Mouse (Mus musculus) thymus, postnatal 14 days (tissue): Measurements from ENCODE around the gene Acsf2.
"Not testable (repeated sequence)": the region's sequence is repeated elsewhere in the genome, so short reads cannot be mapped to it uniquely, and the experiment has no call there.

Source experiments
- DNase-seq: peaks from one replicate; pipeline ENCODE4 v3.0.0; 2021

Gene Acsf2

DNA sequence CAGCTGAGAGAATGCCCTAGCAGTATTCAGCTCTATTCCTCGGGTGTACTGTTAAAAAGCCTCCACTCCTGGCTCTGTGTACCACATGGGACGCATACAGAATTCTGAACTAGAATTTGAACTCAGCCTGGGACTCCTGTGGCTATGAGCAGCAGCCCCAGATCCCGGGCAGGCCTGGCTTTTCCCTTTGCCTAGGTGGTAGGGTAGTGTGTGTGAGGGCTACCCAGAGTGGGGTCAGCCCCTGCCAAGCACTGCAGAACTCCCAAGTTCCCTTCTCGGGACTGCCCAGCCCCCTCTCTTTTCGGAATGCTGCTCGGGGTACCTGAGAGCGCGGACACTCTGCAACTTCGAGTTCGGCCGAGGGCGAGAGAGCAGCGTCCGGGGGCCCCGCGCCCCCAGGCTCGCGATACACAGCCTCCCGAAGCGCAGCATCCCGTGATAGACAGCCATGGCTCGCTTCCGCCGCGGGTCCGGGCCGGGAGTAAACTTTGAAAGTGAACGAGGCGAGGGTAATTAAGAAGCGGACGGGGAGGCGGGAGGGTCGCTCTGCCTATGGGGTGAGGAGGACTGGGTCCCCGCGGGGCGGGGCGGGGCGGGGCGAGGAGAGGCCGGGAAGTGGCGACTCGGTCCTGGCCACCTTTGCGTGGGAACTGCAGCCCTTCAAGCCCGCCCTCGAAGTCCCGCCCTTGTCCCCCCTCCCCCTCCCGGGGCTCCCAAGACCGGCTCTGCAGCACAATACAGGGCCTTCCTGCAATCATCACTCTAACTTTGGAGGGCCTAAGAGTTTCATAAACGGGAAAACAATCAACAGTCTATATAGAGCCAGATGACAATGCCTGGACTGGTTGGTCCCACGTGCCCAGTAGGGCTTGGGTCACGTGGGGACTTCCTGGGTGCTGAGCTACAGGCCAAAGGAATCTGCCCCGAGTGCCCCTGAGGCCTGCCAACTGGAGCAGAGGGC is at the start of gene Acsf2:
Acsf2 (minus strand) TSS at position 551 of the 961 bp plus-strand sequence.
- peak; percentile 77 for DNase-seq

DNA sequence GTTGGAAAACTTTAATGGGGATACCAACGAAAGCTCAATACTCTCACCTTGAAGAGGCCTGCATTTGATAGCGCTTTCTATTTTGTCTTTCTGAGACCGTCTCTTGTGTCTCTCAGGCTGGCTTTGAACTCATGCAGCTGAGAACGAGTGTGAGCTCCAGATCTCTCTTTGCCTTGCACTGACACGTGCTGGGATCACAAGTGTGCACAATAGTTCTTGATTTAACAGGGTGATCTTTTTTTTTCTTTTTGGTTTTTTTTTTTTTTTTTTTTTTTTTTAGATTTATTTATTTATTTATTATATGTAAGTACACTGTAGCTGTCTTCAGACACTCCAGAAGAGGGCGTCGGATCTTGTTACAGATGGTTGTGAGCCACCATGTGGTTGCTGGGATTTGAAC is 49.6 kb upstream of the Acsf2 start:
- DNase-seq: not testable (repeated sequence)

DNA sequence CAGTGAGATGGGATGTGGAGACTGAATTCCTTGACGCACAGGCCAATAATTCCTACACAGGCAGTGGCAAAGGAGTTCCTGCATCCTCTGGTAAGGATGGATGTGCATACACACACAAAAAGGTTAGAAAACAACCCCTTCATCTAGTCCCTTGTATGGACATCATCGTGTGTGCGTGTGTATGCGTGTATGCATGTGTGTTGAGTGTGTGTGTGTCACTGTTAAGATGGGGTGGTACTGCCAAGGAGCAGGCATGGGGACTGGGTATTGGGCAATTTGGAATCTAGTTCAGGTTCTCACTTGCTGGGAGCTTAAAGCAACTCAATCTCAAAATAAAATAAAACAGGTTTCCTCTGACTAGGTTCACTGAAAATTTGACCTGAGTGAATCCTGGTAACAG is 44.8 kb upstream of the Acsf2 start:
- no peak for DNase-seq

DNA sequence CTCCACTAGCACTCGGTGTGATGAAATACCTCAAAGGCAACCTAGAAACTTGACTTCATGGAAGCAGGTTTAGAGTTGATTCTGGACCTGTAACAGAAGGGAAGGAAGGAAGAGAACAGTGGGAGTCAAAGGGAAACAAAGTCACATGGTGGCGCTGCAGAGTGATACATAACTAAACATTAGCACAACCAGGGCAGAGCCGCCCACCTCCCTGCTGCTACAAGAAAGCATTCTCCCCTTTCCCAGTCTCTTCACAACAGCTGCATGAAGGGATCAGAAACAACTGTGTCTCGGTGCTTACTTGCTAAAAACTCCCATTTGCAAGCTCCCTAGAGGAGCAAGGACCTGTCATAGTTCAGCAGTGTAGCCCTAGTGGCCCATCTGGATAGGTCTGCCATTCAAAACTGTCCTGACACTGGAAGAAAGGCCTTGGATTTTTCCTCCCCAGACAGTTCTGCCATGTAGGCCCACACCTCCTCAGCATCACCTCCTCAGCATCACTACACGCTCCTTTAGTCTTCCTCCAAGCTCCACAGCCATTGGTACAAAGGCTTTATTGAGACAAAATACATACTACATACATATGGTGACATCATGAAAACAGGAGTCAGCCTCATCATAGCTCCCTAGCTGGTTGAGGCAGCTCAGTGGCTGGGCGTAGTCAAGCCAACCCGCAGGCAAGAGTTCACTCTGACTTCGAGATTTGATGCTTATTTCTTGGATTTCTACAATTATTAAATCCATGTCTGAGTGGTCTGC is 43.0 kb upstream of the Acsf2 start:
- no peak for DNase-seq

DNA sequence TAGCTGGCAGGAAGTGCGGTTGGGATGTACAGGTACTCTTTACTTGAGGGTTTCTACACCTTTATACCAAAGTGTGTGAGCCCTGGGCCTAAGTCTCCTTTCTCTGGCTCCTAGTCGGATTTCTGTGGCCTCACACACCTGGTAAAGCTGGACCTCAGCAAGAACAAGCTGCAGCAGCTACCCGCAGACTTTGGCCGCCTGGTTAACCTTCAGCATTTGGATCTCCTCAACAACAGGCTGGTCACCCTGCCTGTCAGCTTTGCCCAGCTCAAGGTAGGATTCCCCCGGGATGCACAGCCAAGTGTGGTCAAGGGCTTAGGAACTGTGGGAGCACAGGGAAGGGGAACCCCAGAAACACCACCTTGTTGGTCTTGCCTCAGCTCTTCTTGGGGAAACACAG is 32.8 kb upstream of the Acsf2 start:
- no peak for DNase-seq

DNA sequence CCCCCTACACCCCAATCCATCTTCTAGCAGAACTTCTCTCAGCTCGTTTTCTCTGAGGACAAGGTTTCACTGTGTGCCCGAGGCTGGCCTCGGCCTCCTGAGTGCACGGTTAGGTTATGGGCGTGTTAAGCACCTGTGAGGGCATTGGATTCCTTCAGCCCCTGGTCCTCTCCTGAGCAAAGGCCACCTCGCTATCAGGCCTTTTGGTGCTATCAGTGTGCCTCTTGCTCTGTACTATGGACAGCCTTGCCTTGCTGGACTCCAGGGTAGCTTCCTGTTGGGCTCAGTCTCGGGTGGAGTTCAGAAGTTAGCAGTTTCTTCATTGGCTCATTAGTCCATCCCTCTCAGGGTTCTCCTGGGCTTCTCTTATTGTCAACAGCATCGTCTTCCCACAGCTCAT is 31.3 kb upstream of the Acsf2 start:
- DNase-seq: no peak

DNA sequence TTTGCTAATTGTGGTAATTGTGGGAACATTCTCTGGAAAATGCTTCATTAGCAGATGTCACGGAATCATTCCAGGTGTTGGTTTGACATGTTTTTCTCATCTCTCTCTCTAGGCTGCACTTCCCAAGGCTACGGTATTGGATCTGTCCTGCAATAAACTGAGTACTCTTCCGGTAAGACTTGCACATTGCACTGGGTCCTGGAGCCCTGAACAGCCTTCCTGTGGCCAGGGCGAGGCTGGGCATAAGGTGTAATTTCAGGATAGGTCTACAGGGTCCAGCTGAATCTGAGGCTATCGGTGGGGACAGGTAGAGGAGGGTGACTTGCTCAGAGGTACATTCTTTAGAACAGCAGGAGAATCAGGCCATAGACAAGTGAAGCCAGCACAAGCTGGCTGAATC is 30.3 kb upstream of the Acsf2 start:
- DNase-seq: no peak

DNA sequence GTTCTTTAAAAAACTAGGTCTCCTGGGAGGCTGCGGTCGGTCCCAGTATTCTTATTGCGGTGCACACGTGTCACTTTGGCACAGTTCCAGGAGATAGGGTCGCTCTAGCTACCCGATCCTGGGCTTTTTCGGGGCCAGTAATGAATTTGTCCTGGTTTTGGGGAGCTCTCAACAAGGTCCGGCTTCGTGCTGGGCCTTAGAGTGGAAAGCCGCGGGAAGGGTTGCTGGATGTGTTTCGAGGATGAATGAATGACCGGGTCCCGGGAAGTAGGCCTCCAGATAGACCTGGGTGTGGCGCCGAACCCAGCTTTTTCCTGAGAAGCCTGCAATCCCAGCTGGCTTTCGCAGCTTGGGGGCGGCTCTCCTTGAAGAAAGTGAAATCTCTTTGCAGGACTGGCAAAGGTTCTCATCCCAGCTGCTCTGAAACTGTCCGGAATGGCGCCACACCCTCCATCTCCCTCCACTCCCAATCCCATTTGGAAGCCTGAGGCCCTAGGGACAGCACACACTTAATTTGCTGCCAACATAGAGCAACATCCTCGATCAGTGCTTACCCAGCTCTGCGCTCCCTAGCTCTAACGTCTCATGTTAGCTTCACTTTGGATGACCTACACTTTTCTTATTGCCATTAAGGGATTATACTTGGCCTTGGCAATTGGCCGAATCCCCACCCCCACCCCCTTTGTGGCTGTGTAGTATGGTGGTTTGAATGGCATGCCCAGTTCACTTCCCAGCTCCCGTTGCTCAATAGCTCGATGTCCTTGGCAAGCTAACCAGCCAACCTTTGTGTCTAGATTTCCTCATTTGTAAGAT is 28.7 kb upstream of the Acsf2 start:
- peak; percentile 21 for DNase-seq

DNA sequence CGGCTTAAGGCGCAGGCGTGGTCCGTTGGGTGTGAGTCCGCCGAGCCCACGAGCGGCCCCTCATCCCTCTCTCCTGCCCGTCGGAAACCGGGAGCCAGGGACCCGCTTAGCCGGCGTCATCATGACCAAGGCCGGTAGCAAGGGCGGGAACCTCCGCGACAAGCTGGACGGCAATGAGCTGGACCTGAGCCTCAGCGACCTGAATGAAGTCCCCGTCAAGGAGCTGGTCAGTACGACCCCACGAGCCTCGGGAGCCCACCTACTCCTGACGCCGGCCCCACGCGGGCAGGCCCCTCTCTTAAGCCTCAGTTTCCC is 28.2 kb upstream of the Acsf2 start:
- no peak for DNase-seq

DNA sequence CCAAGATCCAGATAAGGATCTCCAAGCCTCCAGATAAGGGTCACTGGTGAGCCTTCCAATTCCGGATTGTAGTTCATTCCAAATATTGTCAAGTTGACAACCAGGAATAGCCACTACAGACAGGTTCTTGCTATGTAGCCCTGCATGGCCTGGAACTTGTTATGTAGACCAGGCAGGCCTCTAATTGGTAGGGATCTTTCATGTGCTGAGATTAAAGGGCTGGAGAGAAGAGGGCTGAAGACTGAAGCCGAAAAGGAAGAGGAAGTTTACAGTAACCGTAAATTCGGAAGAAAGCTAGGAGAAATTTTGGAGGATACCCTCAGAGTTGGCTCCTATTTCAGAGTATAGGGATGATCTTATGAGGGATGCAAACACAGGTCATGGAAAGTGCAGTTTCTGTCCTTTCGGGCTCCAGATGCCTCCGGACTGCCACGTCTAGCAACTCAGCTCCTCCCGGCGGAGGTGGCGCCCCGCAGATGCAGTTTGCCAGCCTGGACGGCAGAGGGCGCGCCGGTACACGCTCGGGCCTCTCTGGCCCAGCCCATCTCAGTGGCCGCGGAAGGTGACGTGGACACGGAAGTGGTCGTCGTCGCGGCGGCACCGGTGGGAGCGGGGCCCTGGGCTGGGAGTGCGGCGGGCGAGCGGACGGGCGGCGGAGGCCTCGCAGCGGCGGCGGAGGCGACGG is 27.7 kb upstream of the Acsf2 start, which contains the start of gene Lrrc59:
Lrrc59 (plus strand) TSS at position 569 of the 685 bp plus-strand sequence.
- DNase-seq: peak; percentile 96

DNA sequence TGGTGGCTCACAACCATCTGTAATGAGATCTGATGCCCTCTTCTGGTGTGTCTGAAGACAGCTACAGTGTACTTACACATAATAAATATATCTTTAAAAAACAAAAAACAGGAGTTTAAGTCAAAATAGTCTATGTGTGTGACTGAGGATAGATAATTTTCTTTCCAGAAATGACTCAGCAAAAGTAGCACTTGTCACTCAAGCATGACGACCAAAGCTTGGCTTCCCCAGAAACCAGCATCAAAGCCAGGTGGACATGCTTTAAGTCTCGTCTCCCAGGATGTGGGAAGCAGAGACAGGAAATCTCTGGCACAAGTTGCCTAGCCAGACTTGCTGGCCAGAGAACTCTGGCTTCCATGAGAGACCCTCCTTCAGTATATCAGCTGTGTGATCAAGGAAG is 20.5 kb upstream of the Acsf2 start:
- no peak for DNase-seq

DNA sequence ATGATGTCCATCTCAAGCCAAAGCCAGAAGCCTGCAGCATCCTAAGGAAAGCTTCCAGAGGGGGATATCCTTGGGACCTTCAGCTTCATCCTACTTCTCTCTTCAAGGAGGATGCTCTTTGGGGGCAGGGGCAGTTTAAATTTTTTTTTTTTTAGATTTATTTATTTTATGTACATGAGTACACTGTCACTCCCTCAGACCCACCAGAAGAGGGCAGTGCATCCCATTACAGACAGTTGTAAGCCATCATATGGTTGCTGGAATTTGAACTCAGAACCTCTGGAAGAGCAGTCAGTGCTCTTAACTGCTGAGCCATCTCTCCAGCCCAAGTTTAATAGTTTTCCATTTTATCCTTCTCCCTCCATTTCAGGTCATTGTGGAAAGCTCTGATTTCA is 19.8 kb upstream of the Acsf2 start:
- no peak for DNase-seq

DNA sequence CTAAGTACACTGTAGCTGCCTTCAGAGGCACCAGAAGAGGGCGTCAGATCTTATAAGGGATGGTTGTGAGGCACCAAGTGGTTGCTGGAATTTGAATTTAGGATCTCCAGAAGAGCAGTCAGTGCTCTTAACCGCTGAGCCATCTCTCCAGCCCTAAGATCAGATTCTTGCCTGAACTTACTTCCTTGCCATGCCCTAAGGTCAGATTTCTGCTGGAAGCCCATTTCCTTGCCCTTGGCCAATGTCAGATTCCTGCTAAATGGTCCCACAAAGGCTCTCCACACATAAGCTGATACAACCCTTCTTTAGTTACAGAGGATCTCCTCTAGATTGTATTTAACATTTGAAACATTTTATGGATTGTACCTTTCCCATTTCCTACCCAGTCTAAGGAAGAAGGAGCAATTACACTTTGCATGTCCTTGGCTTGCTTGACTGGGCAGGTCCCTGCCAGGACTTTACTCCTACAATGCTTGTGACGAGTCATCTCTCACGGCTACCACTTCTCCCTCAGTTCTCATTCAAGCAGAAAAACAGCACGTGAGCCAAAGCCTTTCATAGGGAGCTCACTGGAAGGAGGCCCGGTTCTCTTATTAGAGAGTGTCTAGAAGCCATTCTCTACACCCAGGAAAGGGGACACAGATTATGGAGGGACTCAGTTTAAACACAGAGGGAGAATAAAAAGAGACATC is 19.2 kb upstream of the Acsf2 start:
- DNase-seq: no peak

DNA sequence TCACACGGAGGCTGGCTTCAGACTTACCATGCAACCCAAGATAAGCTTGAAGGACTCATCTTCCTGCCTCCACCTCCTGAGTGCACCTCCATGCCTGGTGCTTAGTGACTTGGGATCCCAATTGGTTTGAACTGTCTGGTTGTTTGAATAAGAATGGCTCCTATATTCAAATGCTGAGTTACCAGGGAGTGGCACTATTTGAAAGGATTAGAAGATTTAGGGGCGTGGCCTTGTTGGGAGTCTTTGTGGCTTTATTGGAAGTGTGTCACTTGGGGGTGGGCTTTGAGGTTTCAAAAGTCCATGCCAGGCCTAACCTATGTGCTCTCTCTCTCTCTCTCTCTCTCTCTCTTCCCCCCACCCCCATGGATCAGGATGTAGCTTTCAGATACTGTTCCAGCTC is 16.0 kb upstream of the Acsf2 start:
- no peak for DNase-seq

DNA sequence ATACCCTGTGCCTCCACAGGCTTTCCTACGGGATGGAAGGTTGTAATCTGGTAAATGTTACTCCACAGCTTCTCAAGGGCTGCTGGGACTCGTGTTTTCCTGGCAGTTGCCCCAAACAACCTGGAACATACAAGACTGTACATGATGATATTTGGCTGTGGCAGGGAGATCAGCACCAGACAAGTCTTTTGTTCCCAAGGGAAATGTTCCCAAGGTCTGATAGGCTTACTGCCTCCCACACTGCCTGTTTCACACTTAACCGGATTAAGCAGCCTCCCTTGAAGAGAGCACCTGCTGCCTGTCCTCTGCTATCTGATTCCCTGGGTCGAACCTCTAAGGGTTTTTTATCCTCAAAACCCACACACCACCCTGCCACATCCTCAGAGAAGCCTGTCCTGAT is 13.8 kb upstream of the Acsf2 start:
- no peak for DNase-seq

DNA sequence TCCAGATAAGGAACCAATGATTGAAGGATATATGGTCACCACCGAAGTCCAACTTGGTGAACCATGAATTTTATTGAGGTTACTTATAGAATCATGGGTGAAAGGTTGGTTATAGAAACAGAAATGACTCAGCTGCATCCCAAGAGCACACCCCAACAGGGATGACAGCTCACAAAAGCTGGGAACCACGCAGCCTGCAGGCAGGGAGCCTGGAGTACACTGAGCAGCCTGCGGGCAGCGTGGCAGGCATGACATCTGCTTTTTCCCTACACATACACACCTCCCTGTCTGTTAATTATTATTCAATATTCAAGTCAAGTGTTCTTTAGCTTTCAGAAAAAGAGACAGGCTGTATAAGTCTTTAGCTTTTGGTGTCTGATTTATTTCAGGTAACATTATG is 12.9 kb upstream of the Acsf2 start:
- no peak for DNase-seq

DNA sequence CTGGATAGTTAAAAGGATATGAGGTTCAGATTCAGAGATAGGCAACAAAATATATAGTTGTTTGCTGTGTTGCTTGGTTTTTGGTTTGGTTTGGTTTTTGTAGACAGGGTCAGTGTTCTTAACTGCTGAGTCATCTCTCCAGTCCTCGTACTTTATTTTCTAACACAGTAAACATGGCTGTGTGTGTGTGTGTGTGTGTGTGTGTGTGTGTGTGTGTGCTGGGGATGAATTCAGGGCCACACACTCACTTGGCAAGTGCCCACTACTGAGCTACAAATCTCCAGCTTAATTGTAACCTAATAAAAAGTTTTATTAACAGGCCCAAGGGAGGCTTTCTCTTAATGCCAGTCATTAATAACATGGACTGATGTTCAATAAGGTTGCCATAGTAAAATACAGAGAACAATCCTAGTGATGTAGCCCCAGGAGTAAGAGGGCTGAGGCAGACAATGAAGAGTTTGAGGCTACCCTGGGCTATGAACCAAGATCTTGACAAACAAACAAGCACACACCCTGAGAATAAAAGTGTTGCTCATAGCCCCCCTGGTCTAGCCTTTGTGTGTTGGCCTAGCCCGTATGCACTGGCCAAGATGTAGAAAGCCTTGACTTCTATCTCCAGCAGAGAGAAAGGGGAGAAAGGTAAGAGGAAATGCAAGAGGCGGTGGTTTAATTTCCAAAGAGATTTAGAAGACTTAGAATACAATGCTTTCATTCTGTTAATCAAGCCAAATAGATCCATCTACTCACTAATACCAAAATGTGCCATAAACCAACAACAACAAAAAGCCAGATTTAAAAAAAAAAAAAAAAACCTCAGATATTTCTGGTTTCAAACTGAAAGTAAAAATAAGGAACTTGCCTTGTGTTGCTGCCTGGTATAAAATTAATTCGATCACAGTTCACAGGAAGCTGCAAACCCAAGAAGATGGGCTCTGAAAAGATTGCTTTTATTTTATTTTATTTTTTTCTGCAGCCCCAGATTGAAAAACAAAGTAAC is 9.4 kb upstream of the Acsf2 start:
- no peak for DNase-seq

DNA sequence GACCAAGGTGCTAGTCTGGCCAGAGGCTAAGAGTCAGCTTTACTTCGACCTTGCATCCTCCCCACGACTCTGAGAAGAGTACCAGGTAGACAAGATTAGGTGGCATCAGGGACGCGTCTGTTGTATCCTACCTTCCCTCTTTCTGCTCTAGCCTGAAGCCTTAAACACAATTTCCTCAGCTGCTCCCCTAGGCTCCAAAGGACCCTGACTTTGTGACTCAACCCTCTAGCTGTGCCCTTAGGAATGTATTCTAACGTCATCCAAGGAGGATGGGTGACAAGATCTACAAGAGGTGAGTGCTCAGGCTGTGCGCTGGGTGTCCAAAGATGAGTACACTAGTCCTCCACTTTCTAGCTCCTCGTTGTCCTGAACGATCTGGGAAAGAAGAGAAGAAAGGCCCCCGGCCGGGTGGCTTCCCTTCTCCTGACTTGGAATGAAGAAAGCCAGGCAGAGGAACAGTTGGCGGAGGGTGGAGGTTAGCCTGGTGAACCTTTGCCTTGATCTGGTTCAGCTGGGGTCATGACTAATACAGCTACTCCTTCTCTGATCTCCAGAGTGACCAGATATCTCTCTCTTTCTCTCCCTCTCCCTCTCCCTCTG is 785 bp upstream of the Acsf2 start:
- no peak for DNase-seq

DNA sequence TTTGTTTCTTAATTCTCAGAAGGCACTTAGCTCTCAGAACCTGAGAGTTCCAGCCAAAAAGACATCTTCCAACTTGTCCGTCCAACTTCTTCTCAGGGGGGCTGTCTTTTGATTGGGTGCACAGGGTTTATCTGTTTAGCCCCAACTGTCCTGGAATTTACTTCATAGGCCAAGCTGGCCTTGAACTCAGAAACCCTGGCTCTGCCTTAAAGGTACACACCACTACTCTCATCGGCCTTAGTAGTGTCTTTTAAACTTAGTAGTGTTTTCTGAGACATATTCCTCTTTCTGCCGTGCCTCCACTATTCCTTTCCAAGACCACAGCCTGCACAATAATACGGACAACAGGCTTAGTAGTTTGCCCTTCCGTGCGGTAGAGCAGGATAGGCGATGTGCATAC is 1.2 kb downstream of the Acsf2 start:
- no peak for DNase-seq

DNA sequence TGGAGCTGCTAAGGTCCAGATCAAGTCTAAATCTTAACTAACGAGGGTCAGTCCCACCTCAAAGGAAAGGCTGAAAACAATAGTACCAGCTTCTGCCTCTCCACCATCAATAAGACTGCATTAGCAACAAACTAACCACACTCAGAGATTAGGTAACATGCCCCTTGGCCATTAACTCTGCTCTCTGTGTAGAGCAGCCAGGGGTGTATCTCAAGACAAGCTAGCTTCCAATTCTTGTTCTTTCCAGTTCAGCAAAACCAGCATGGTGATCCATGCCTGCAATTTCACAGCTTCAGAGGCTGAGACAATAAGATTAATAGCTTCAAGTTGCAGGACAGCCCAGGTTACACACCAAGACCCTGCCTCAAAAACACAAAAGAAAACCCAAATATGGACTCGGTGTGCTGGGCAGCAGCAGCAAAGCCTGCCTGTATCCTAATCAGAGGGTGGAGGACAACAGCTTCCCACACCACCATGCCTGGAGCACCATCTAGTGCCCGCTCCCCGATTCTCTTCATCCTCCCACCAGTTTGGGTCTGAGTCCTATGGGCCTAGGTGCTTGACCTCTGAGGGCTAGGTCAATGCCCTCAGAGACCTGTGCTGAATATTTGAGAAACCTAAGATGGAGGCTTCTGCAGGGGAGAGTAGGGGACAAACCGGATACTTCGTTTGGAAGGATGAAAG is 3.1 kb downstream of the Acsf2 start:
- no peak for DNase-seq
